Mouse (Mus musculus) NIH3T3 (cell line): ENCODE data around the gene Tom1l2.

ENCODE experiments used
- DNase-seq: peaks from one replicate; pipeline ENCODE4 v3.0.0-alpha.2; 2012; ENCODE audit warnings: low read depth

Gene Tom1l2

GRCm38 (mm10) chr11:60264651-60265050 lies 88.1 kb downstream of the Tom1l2 start:
- no peak for DNase-seq

GRCm38 (mm10) chr11:60262396-60262795 lies 90.3 kb downstream of the Tom1l2 start:
- no peak for DNase-seq

GRCm38 (mm10) chr11:60260743-60261142 lies 92.0 kb downstream of the Tom1l2 start:
- no peak for DNase-seq

- DNase-seq, result no peak
These were observed 95.0 kb downstream of the Tom1l2 start for GRCm38 (mm10) chr11:60257696-60258095.

- no peak for DNase-seq
These were observed 96.0 kb downstream of the Tom1l2 start for GRCm38 (mm10) chr11:60256713-60257112.

- peak; percentile 53 for DNase-seq
These were observed 96.5 kb downstream of the Tom1l2 start for GRCm38 (mm10) chr11:60256176-60256681.

- no peak for DNase-seq
These were observed 97.1 kb downstream of the Tom1l2 start for GRCm38 (mm10) chr11:60255639-60256038.

GRCm38 (mm10) chr11:60255181-60255580 lies 97.5 kb downstream of the Tom1l2 start:
- DNase-seq, result no peak

GRCm38 (mm10) chr11:60254308-60254707 lies 98.4 kb downstream of the Tom1l2 start:
- DNase-seq, result peak; percentile 17

- DNase-seq, result peak; percentile 14
These were observed 99.2 kb downstream of the Tom1l2 start for GRCm38 (mm10) chr11:60253546-60253945.

- DNase-seq, result peak; percentile 54
These were observed 101.6 kb downstream of the Tom1l2 start for GRCm38 (mm10) chr11:60250971-60251643.

- DNase-seq, result no peak
These were observed 102.8 kb downstream of the Tom1l2 start for GRCm38 (mm10) chr11:60249885-60250284.

- DNase-seq, result no peak
These were observed 103.9 kb downstream of the Tom1l2 start for GRCm38 (mm10) chr11:60248596-60249404.

- DNase-seq, result no peak
These were observed 104.8 kb downstream of the Tom1l2 start for GRCm38 (mm10) chr11:60247753-60248550.

- no peak for DNase-seq
These were observed 106.6 kb downstream of the Tom1l2 start for GRCm38 (mm10) chr11:60246077-60246476.

- DNase-seq, result no peak
These were observed 108.1 kb downstream of the Tom1l2 start for GRCm38 (mm10) chr11:60244503-60245143.

GRCm38 (mm10) chr11:60240509-60240908 lies 112.2 kb downstream of the Tom1l2 start:
- DNase-seq, result no peak

GRCm38 (mm10) chr11:60235351-60235750 lies 117.4 kb downstream of the Tom1l2 start:
- DNase-seq, result no peak

- DNase-seq, result no peak
These were observed 119.5 kb downstream of the Tom1l2 start for GRCm38 (mm10) chr11:60233235-60233634.

- DNase-seq, result no peak
These were observed 120.2 kb downstream of the Tom1l2 start for GRCm38 (mm10) chr11:60232441-60233058.

GRCm38 (mm10) chr11:60231951-60232350 lies 120.8 kb downstream of the Tom1l2 start:
- DNase-seq, result no peak
